8 mouse cellular contexts compared by ENCODE assay signal in genomic region chr5:22550033-22550551, GRCm38 (mm10). TPM values are rescaled to one million over a fixed set of nuclear protein-coding genes. Genes with fewer than 3 reads are reported as not detected.
A peak's percentile ranks its signal among the peaks of the same experiment; 100 is the strongest.
DNase-seq lines count a peak whose midpoint lies in the region; ATAC-seq lines count a peak whose summit lies in the region.

Orc5 (minus strand) TSS chr5:22550429.

- H3K27ac ChIP-seq in heart, embryonic 13.5 days (replicated peaks) = peak within 1 kb of the TSS; percentile 89
- H3K27ac ChIP-seq in liver, embryonic 12.5 days = peak within 1 kb of the TSS; percentile 93
- peak within 1 kb of the TSS; percentile 82 for H3K27ac ChIP-seq in stomach, embryonic 15.5 days

- H3K9me3 ChIP-seq in heart, embryonic 13.5 days = no peaks in the 10 kb centered on the region
- peaks cover 18% of the 10 kb centered on the region for H3K9me3 ChIP-seq in liver, embryonic 12.5 days (replicated peaks)
- H3K9me3 ChIP-seq in stomach, embryonic 15.5 days = no peaks in the 10 kb centered on the region

- H3K27me3 ChIP-seq in heart, embryonic 13.5 days (replicated peaks) = no peaks in the 10 kb centered on the region
- no peaks in the 10 kb centered on the region for H3K27me3 ChIP-seq in liver, embryonic 12.5 days (replicated peaks)
- H3K27me3 ChIP-seq in stomach, embryonic 15.5 days (replicated peaks) = no peaks in the 10 kb centered on the region

- peak within 1 kb of the TSS; percentile 89 for H3K9ac ChIP-seq in heart, embryonic 13.5 days
- peak within 1 kb of the TSS; percentile 85 for H3K9ac ChIP-seq in liver, embryonic 12.5 days
- peak within 1 kb of the TSS; percentile 46 for H3K9ac ChIP-seq in stomach, embryonic 15.5 days

- DNase-seq in CD4-positive helper T cell, adult 2 months (ENCODE audit: low read depth, low spot score) = peak; percentile 94
- DNase-seq in brain, embryonic 18.5 days (ENCODE audit: low read depth, low spot score) = peak; percentile 80
- DNase-seq in kidney, postnatal 10 days = peak; percentile 97
- DNase-seq in natural killer cell, adult 2 months (ENCODE audit: low spot score in 2 of 2) = peak; percentile 88

- peaks cover 13% of the 10 kb centered on the region for H3K4me1 ChIP-seq in heart, embryonic 13.5 days
- H3K4me1 ChIP-seq in liver, embryonic 12.5 days = peaks cover 47% of the 10 kb centered on the region
- H3K4me1 ChIP-seq in stomach, embryonic 15.5 days = 0 out of 2 replicates have a peak, but pooled peaks cover 6% of the 10 kb centered on the region

- peak within 1 kb of the TSS; percentile 80 for H3K4me2 ChIP-seq in heart, embryonic 13.5 days
- peak within 1 kb of the TSS; percentile 68 for H3K4me2 ChIP-seq in liver, embryonic 12.5 days
- H3K4me2 ChIP-seq in stomach, embryonic 15.5 days = peak within 1 kb of the TSS; percentile 62

- H3K36me3 ChIP-seq in heart, embryonic 13.5 days = peaks cover 23% of the 10 kb centered on the region
- H3K36me3 ChIP-seq in liver, embryonic 12.5 days = peaks cover 38% of the 10 kb centered on the region
- 0 out of 2 replicates have a peak, but pooled peaks cover 8% of the 10 kb centered on the region for H3K36me3 ChIP-seq in stomach, embryonic 15.5 days

- peak; percentile 96 for ATAC-seq in erythroid progenitor cell, adult 5-6 weeks (replicated peaks; ENCODE audit: low FRiP score, poor library complexity, severe bottlenecking)
- ATAC-seq in heart, embryonic 13.5 days (ENCODE audit: extremely low read depth, insufficient number of reproducible peaks, low FRiP score, low TSS enrichment) = peak; percentile 94
- peak; percentile 94 for ATAC-seq in liver, embryonic 12.5 days
- ATAC-seq in stomach, embryonic 15.5 days (ENCODE audit: insufficient read depth, low FRiP score, low read depth) = peak; percentile 98

- H3K4me3 ChIP-seq in heart, embryonic 13.5 days = peak within 1 kb of the TSS; percentile 82
- peak within 1 kb of the TSS; percentile 76 for H3K4me3 ChIP-seq in liver, embryonic 12.5 days
- H3K4me3 ChIP-seq in stomach, embryonic 15.5 days (replicated peaks) = peak within 1 kb of the TSS; percentile 80

- under 1% methylated on average over 31 of the region's 31 CpGs for WGBS in heart, embryonic 13.5 days
- under 1% methylated on average over 31 of the region's 31 CpGs for WGBS in liver, embryonic 12.5 days (ENCODE audit: insufficient replicate concordance)
- WGBS in stomach, embryonic 15.5 days = under 1% methylated on average over 31 of the region's 31 CpGs

RNA-seq across cellular contexts. Expression of gene Orc5, which starts in this region (rescaled TPM):
- 37.1 and 53.2 TPM in 2 replicates for total RNA-seq in erythroid progenitor cell, adult 5-6 weeks (2015; ENCODE audit: low replicate concordance)
- total RNA-seq in erythroid progenitor cell, adult 5-6 weeks (2017; ENCODE audit: low replicate concordance) = 34.3 and 42.7 TPM in 2 replicates
- polyA plus RNA-seq in heart, embryonic 13.5 days (2015; fragmentation: Nextera tagmentation; extraction: Ambion mirVana) = 28.0 and 33.8 TPM in 2 replicates
- 66.5 and 72.8 TPM in 2 replicates for polyA plus RNA-seq in liver, embryonic 12.5 days (2016; fragmentation: Nextera tagmentation; extraction: Ambion mirVana)
- 38.6 and 41.2 TPM in 2 replicates for polyA plus RNA-seq in stomach, embryonic 15.5 days (2015; fragmentation: Nextera tagmentation; extraction: Ambion mirVana)

Comparison
In these comparisons a context has a peak if more than half of its experiments do, and no peak if none do; other contexts are left out.
1. Peak in every context shown above with its lines: DNase-seq, ATAC-seq, H3K4me3 ChIP-seq and H3K27ac ChIP-seq.